Mouse (Mus musculus) erythroblast, embryonic 14.5 days (primary cell): Measurements from ENCODE around the gene Gp6.

Experiments used
- GATA1 ChIP-seq: IDR thresholded peaks from 2 replicates; pipeline ENCODE4 v1.6.1; 2012; ENCODE audit warnings: low read length, inconsistent platforms, mixed read lengths
- TAL1 ChIP-seq: IDR thresholded peaks from 3 replicates; pipeline ENCODE4 v1.6.1; 2012; ENCODE audit warnings: low read length, inconsistent platforms, mixed read lengths

DNA sequence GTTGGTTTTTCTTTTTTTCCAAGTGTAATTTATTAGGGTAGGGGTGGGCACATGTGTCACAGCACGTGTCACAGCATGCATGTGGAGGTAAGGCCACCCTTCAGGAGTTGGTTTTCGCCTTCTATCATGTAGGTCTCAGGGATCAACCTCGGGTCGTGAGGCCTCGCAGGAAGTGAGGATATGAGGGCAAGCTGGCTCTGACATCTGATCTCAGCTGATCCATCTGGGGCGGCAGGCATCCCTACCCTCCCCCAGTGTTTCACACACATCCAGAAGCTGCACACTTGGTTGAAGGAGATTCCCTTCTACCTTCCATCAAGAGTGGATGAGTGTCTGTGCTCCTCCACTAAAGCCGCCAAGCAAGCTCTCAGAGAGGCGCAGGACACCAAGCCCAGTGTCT, 34.5 kb upstream of the Gp6 start:
- TF ChIP-seq TAL1 (no peak), GATA1 (no peak)
